Mouse (Mus musculus): ENCODE measurements around the gene Rhox1. TPM values are rescaled to one million over a fixed set of nuclear protein-coding genes. Genes with fewer than 3 reads are reported as not detected.
"Not testable (repeated sequence)": the region's sequence is repeated elsewhere in the genome, so short reads cannot be mapped to it uniquely, and the experiment has no call there.

Rhox1 gene
- total RNA-seq (2021): not detected
- long read RNA-seq, experiment 1: 0 reads
- long read RNA-seq, experiment 2: 0 reads

DNA sequence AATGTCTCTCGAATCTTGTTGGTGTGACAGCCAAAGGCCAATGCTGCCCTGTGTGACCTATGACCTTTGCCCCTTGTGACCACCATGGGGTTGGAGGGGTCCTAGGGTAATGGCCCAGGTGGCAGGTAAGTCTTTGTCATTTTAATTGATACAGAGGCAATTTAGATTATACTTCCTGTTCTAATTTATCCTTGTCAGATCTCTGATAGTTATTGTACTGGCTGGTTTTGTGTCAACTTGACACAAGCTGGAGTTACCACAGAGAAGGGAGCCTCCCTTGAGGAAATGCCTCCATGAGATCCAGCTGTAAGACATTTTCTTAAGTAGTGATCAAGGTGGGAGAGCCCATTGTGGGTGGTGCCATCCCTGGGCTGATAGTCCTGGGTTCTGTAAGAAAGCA lies at the start of gene Rhox1:
Gene Rhox1 (minus strand): TSS at position 101 of the 400 bp plus-strand sequence.
- not testable (repeated sequence) for DNase-seq

DNA sequence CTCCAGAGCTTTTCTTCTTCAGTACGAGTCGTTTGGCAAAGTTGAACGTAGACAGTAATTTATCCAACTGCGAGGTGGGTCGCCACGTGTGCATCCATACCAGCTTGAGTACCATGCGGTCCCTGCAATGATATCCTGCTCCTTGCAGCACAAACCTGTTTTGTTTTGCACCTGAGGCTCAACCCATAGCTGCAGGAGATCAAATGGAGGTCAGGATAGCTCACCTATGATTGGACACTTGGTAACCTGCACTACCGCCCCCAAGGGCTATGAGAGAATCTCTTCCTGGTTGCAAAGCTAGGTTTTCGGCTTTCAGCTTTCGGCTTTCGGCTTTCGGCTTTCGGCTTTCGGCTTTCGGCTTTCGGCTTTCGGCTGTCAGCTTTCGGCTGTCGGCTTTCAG lies 43.0 kb upstream of the Rhox1 start, which contains the start of gene Rhox4a:
Gene Rhox4a (plus strand): TSS at position 301 of the 400 bp plus-strand sequence.
- DNase-seq: not testable (repeated sequence)

DNA sequence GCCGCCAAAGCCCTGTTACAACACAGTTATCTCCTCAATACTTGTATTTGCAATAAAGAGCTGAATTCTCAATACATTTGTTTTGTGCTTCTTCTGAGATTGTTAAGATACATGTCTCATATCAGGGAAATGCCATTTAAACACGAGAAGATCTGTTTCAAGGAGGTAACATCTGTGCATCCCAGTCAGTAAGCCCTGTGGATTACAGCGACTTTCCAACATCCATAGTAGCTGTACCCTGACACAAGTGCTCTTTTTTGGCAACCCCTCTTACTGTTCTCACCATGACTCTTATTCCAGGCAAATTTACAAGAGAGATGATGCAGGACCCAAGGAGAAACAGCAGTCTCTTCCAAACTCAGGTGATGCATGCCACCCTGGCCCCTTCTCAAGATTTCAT lies 27.6 kb upstream of the Rhox1 start, which contains the start of gene Rhox3a:
Gene Rhox3a (plus strand): TSS at position 301 of the 400 bp plus-strand sequence.
- not testable (repeated sequence) for DNase-seq

DNA sequence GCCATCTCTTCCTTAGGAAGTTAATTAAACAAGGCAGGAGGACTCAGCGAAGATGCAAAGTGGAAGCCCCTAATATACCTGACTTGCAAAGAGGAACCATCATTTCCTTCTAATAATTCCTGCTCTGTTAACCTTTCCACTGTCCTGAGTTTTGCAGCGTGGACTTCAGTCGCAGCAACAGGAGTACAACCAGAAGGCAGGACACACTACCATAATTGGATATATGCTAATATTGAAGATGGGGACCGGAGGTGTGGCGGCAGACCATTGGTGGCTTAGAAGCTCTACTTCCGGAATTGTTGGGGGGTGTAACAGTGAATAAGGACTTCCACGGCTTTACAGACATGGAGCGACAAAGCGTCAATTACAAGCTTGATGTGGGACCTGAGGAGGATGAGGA lies 22.6 kb upstream of the Rhox1 start, which contains the start of gene Rhox2a:
Gene Rhox2a (plus strand): TSS at position 301 of the 400 bp plus-strand sequence.
- not testable (repeated sequence) for DNase-seq

DNA sequence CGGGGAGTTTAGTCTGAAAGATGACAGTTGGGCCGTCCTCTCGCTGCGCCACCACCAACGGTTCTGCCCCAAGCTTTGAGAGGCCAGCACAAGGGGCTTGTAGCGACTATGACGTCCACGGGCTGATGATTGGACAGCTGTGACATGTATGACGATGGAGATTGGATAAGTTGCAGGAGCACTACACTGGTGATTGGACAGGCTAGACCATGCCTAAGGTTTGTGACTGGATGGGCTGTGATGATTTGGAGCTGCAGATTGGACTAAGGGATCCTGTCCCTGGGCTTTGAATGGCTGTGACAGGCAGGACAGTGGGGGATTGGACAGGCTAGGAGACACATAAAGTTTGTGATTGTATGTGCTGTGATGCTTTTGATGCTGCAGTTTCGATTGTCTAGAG lies 11.1 kb downstream of the Rhox1 start, which contains the start of gene Gm9:
Gene Gm9 (minus strand): TSS at position 101 of the 400 bp plus-strand sequence.
- DNase-seq: no peak

DNA sequence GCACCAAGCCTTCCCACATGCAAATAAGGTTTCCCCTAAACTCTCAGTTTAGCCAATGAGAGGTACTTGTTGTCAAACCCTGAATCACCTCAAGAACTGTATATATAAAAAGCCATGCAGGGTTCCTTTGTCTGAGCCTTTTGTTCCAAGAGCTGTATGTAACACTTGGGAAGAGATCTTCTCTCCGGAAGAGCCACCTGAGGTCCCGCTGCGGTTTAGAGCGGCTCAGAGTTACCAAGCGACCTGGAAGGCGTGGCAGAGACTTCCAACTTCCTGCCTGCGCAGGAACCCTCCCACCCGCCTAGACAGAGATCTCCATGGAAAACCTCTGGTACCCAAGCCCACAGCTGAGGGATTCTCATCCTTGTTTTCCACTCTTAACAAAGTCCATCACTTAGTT lies 23.4 kb downstream of the Rhox1 start:
- DNase-seq: no peak

DNA sequence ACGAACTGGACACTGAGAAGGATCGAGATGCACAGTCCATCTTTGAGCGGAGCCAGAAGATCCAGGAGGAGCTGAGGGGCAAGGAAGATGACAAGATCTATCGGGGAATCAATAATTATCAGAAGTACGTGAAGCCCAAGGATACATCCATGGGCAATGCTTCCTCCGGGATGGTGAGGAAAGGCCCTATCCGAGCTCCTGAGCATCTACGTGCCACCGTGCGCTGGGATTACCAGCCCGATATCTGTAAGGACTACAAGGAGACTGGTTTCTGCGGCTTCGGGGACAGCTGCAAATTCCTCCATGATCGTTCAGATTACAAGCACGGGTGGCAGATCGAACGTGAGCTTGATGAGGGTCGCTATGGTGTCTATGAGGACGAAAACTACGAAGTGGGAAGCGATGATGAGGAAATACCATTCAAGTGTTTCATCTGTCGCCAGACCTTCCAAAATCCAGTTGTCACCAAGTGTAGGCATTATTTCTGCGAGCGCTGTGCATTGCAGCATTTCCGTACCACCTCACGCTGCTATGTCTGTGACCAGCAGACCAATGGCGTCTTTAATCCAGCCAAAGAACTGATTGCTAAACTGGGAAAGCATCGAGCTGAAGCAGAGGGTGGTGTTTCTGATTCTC lies 30.2 kb downstream of the Rhox1 start:
- no peak for DNase-seq

DNA sequence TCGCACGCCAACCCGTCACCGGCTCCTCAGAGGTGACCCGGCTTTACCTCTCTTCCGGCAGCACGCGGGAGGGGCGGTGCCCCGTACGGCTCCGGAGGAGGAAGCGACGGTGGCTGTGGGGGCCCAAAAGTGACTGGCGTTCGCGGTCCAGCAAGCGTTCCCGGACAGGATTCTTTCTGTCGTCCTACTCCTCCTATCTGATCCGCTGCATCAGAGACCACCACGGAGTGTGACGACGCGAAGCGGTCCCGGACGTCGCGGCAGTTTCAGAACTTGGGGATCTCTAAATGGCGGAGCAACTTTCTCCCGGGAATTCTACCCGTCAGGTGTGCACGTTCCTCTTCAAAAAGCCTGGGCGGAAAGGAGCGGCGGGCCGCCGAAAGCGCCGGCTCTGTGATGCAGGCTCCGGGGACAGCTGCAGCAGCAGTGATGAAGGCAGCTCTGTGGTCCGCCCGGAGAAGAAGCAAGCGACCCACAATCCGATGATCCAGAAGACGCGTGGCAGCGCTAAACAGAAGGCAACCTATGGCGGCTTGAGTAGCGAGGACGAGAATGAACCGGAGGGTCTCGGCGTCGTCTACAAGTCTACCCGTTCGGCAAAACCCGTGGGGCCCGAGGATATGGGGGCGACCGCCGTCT lies 30.8 kb downstream of the Rhox1 start, which contains the start of the genes Ndufa1 and Rnf113a1:
Gene Ndufa1 (minus strand): TSS at position 59 of the 639 bp plus-strand sequence.
Gene Rnf113a1 (plus strand): TSS at position 141 of the 639 bp plus-strand sequence.
- DNase-seq: peak; percentile 88 to 91

DNA sequence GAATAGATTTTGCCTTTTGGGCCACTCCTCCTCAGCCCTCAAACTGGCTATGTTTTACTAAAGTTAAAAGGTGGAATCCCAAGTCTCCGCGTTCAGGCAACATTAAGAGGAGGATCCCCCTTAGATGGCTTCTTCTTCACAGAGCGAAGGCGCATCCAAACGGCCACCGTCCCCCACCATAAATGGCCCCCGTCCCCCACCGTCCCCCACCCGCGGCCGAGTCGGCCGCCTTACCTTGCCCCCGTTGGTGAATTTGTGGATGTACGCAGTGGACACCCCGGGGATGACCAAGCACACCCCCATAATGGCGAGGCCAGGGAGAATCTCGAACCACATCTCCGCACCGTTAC lies 31.3 kb downstream of the Rhox1 start:
- DNase-seq: no peak

DNA sequence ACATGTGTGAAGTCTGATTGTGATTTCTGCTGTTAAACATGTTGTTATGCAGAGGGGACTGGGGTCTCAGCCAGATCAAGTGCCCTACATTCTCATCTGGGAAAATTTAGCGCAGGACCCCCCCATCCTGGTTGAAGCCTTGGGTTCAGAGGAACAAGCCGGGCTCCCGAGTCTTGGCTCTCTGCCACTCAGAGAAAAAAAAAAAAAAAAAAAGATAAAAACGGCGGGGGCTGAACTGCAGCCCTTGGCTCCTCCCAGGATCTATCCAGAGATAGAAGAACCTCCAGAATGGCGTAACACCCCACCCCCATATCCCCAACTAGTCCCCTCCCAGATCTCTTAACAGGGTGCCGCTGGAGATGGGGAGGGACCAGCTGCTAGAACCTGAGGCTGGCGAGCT lies 37.7 kb downstream of the Rhox1 start:
- DNase-seq: not testable (repeated sequence)

DNA sequence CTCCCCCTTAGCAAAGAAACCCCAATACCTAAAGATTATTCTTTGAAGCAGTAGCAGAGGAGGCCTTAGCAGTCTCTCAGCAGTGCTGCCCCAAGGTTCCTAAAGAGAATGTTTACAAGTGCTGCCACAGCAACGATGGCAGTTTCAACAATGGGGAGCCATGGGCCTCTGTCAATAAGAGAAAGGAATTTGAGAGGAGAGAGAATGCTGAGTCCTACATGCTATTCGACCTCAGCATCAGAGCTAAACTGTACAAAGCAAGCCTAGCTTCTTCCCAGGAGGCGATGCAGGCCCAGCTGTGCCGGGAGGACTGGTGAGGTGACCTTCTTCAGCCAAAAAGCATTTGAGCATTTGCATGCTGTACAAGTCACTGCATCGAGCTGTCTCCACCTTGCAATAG lies 53.3 kb downstream of the Rhox1 start, which contains the start of gene Akap14:
Gene Akap14 (minus strand): TSS at position 101 of the 400 bp plus-strand sequence.
- DNase-seq: no peak

DNA sequence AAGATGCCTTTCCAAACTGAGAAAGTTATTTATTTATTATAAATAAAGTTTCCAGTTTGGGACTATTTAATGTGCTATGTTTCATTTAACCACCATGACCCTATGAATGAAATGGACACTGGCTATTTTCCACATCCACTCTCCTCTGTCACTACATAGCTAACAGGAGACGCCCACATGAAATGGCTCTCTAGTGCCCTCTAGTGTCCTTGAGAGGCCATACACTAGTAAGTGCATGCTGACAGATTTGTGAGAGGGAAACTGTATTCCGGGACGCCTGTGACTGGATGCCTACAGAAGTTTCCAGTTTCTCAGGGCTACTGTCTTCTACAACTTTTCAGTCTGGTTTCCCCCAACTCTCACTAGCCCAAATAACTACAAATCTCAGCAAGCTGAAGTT lies 55.0 kb downstream of the Rhox1 start:
- peak in 1 of 2 experiments; percentile 30 for DNase-seq

Other genes with a start within 250 kb of the Rhox1 start
- gene Sept6, start 230.5 kb downstream of the Rhox1 start, total RNA-seq (2021): 10 to 100 TPM; 20.7 to 24.4 TPM
- gene Sowahd, start 173.4 kb downstream of the Rhox1 start, total RNA-seq (2021): 1 to 10 TPM in 1 of 2 experiments, under 1 TPM in 1; 0.46 to 1.2 TPM
- gene Rpl39, start 136.9 kb downstream of the Rhox1 start, total RNA-seq (2021): 100 to 1,000 TPM; 634 to 643 TPM
- gene Upf3b, start 111.9 kb downstream of the Rhox1 start, total RNA-seq (2021): 10 to 100 TPM; 12.2 to 14.6 TPM
- 10 to 100 TPM; 14.8 to 16.3 TPM for gene Nkap, start 95.5 kb downstream of the Rhox1 start, total RNA-seq (2021)
- gene Akap14, start 53.4 kb downstream of the Rhox1 start, total RNA-seq (2021): not detected
- gene Ndufa1, start 31.1 kb downstream of the Rhox1 start, total RNA-seq (2021): 100 to 1,000 TPM; 458 to 480 TPM
- 1 to 10 TPM; 4.2 to 4.8 TPM for gene Rnf113a1, start 31.0 kb downstream of the Rhox1 start, total RNA-seq (2021)
- gene Gm9, start 11.2 kb downstream of the Rhox1 start, total RNA-seq (2021): not detected
- gene Rhox2a, start 22.7 kb upstream of the Rhox1 start, total RNA-seq (2021): not detected
- not detected for gene Rhox3a, start 27.7 kb upstream of the Rhox1 start, total RNA-seq (2021)
- not detected for gene Rhox4a, start 43.1 kb upstream of the Rhox1 start, total RNA-seq (2021)
- gene Rhox3a2, start 157.8 kb upstream of the Rhox1 start, total RNA-seq (2021): not detected
- gene Rhox4a2, start 168.6 kb upstream of the Rhox1 start, total RNA-seq (2021): not detected
- gene Rhox2b, start 189.8 kb upstream of the Rhox1 start, total RNA-seq (2021): not detected
- gene Rhox4b, start 210.2 kb upstream of the Rhox1 start, total RNA-seq (2021): not detected
- gene Rhox2c, start 231.4 kb upstream of the Rhox1 start, total RNA-seq (2021): not detected
- gene Rhox3c, start 236.3 kb upstream of the Rhox1 start, total RNA-seq (2021): not detected